In the genomic region with DNA sequence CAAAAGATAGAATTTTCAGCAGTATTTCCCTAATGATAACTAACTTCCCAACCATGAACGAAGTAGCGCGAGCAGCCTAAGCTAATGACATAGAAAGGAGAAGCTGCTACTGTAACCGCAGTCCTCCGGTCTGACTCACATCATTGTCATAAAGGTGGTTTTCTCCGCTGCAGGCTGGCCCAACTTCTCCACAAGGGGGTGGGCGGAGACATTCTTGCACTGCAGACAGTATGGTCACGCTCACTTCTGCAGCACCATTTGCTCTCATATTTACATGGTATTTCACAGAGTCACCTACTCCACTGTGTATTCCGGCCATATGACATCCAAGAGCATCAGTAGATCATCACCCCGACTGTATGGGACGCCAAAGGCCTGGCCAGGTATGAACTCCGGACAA, we compare ENCODE assay signal across 8 mouse cellular contexts. TPM values are rescaled to one million over a fixed set of nuclear protein-coding genes. Genes with fewer than 3 reads are reported as not detected.
DNase-seq lines count a peak whose midpoint lies in the region; ATAC-seq and TF ChIP-seq lines count a peak whose summit lies in the region.

No protein-coding gene starts in this region.

- ATAC-seq in intestine, postnatal 0 days: peak; percentile 77

- H3K27ac ChIP-seq in MEL (ENCODE audit: control insufficient read depth, low read depth, low read length): 0 out of 2 replicates have a peak overlapping the region, but pooled peaks have one; percentile 61
- H3K27ac ChIP-seq in intestine, postnatal 0 days (ENCODE audit: low read depth, low read length): peak overlapping the region; percentile 66

- TF ChIP-seq RAD21 in MEL (IDR thresholded peaks at IDR 0.05; ENCODE audit: low read depth, low read length): peak; percentile 1; the same call in 1 of the 2 replicates

- DNase-seq in adrenal gland, postnatal 14 days: peak; percentile 34
- no peak for DNase-seq in adrenal gland, postnatal 25 days
- peak; percentile 96 for DNase-seq in MEL (ENCODE audit: low read depth, low spot score)
- DNase-seq in lung, postnatal 36 days: peak; percentile 80
- DNase-seq in thymus, postnatal 14 days: peak; percentile 57
- no peak for DNase-seq in cerebellum, postnatal 10 days
- no peak for DNase-seq in retina, postnatal 1 day

- peak; percentile 36 to 76 for TF ChIP-seq EP300 in MEL (IDR thresholded peaks at IDR 0.05; ENCODE audit: low read depth in 1 of 2, low read length in 2 of 2)

- peak overlapping the region; percentile 41 for H3K4me2 ChIP-seq in intestine, postnatal 0 days (replicated peaks; ENCODE audit: low read depth)

- H3K4me3 ChIP-seq in MEL (ENCODE audit: control insufficient read depth in 1 of 2, insufficient read depth in 1 of 2, low read depth in 2 of 2, low read length in 2 of 2): peak overlapping the region; percentile 14 to 20; a peak in 2 of 4 replicates
- H3K4me3 ChIP-seq in intestine, postnatal 0 days (ENCODE audit: low read depth, low read length): no peak overlapping the region

- H3K9me3 ChIP-seq in MEL (replicated peaks; ENCODE audit: insufficient read depth, low read length): no peaks in the 10 kb centered on the region
- no peaks in the 10 kb centered on the region for H3K9me3 ChIP-seq in intestine, postnatal 0 days (ENCODE audit: control insufficient read depth)

- H3K4me1 ChIP-seq in MEL (ENCODE audit: control insufficient read depth in 1 of 2, insufficient read depth in 2 of 2, low read length in 2 of 2): peaks cover 0 to 7% of the 10 kb centered on the region in 2 experiments; a peak in 2 of 4 replicates
- H3K4me1 ChIP-seq in intestine, postnatal 0 days (replicated peaks; ENCODE audit: control insufficient read depth, insufficient read depth, low read length): no peaks in the 10 kb centered on the region

- no peaks in the 10 kb centered on the region for H3K79me2 ChIP-seq in MEL (ENCODE audit: control insufficient read depth, insufficient read depth, low read length, poor library complexity)

- TF ChIP-seq CTCF in MEL (IDR thresholded peaks at IDR 0.05 in 2 of 3, conservative IDR thresholded peaks at IDR 0.05 in 1 of 3; ENCODE audit: control insufficient read depth in 1 of 3, insufficient read depth in 1 of 3, low read depth in 2 of 3, low read length in 3 of 3, poor library complexity in 1 of 3, severe bottlenecking in 1 of 3): peak; percentile 27 to 33 (median 29); a peak in 4 of 6 replicates
- peak; percentile 63 for TF ChIP-seq CTCF in intestine, postnatal 0 days (IDR thresholded peaks at IDR 0.05; ENCODE audit: low read depth)

- WGBS in intestine, postnatal 0 days: 52% methylated on average over 12 of the region's 12 CpGs

- H3K9ac ChIP-seq in MEL (ENCODE audit: control insufficient read depth, low read depth, low read length, poor library complexity, severe bottlenecking): no peak overlapping the region
- H3K9ac ChIP-seq in intestine, postnatal 0 days (ENCODE audit: low read depth, low read length): no peak overlapping the region

- no peak for TF ChIP-seq POLR2A in MEL (IDR thresholded peaks at IDR 0.05; ENCODE audit: control insufficient read depth in 1 of 2, insufficient read depth in 1 of 2, low read depth in 1 of 2, low read length in 2 of 2, poor library complexity in 1 of 2)

- H3K36me3 ChIP-seq in MEL (ENCODE audit: control insufficient read depth in 1 of 2, insufficient read depth in 2 of 2, low read length in 2 of 2): peaks cover 0 to 6% of the 10 kb centered on the region in 2 experiments; a peak in 2 of 4 replicates
- no peaks in the 10 kb centered on the region for H3K36me3 ChIP-seq in intestine, postnatal 0 days (ENCODE audit: control insufficient read depth, insufficient read depth)

- no peaks in the 10 kb centered on the region for H3K27me3 ChIP-seq in MEL (ENCODE audit: control insufficient read depth in 1 of 2, insufficient read depth in 2 of 2, low read length in 2 of 2)
- no peaks in the 10 kb centered on the region for H3K27me3 ChIP-seq in intestine, postnatal 0 days (replicated peaks; ENCODE audit: control insufficient read depth, insufficient read depth, low read length)

TF ChIP-seq in MEL, 35 proteins besides CTCF, POLR2A, EP300 and RAD21:
- 0 out of 2 replicates have a peak, but pooled peaks have one; percentile 21 for TF ChIP-seq MAX (IDR thresholded peaks at IDR 0.05; ENCODE audit: low read length)
- no peak for TF ChIP-seq MAFK (IDR thresholded peaks at IDR 0.05; ENCODE audit: borderline replicate concordance, low read depth, low read length)
- TF ChIP-seq MYC (IDR thresholded peaks at IDR 0.05; ENCODE audit: low read depth, low read length): 0 out of 2 replicates have a peak, but pooled peaks have one; percentile 57
- TF ChIP-seq MXI1 (IDR thresholded peaks at IDR 0.05; ENCODE audit: low read depth, low read length): peak; percentile 26; the same call in 1 of the 2 replicates
- peak; percentile 45; the same call in 1 of the 2 replicates for TF ChIP-seq TBP (IDR thresholded peaks at IDR 0.05; ENCODE audit: low read depth, low read length)
- TF ChIP-seq USF2 (IDR thresholded peaks at IDR 0.05; ENCODE audit: borderline replicate concordance in 1 of 2, insufficient read depth in 1 of 2, low read depth in 1 of 2, low read length in 2 of 2): no peak
- no peak for TF ChIP-seq NELFE (IDR thresholded peaks at IDR 0.05; ENCODE audit: low read depth, low read length)
- TF ChIP-seq SIN3A (IDR thresholded peaks at IDR 0.05; ENCODE audit: low read length): 0 out of 2 replicates have a peak, but pooled peaks have one; percentile 56
- TF ChIP-seq CHD2 (IDR thresholded peaks at IDR 0.05; ENCODE audit: low read length): no peak
- peak; percentile 49; the same call in 1 of the 2 replicates for TF ChIP-seq ETS1 (IDR thresholded peaks at IDR 0.05; ENCODE audit: low read depth, low read length)
- TF ChIP-seq RCOR1 (IDR thresholded peaks at IDR 0.05; ENCODE audit: low read depth, low read length): 0 out of 2 replicates have a peak, but pooled peaks have one; percentile 42
- no peak for TF ChIP-seq POLR2AphosphoS2 (IDR thresholded peaks at IDR 0.05; ENCODE audit: low read length)
- TF ChIP-seq TAL1 (IDR thresholded peaks at IDR 0.05; ENCODE audit: low read length): peak; percentile 8; the same call in 1 of the 2 replicates

RNA-seq across cellular contexts. Expression of gene Atxn1l, which starts 13.2 kb away (rescaled TPM):
- total RNA-seq in adrenal gland, postnatal 14 days (2021): 41.2 and 47.6 TPM in 2 replicates
- total RNA-seq in adrenal gland, postnatal 25 days (2021): 31.0 and 41.8 TPM in 2 replicates
- total RNA-seq in MEL (2012; rRNA removed): 3.8 and 4.1 TPM in 2 replicates
- polyA plus RNA-seq in MEL (2012; ENCODE audit: insufficient read depth in 1 of 2, insufficient read length in 2 of 2, low read depth in 1 of 2, low replicate concordance in 2 of 2, missing spikeins in 1 of 2): 1 to 10 TPM in 1 of 2 experiments, not detected in 1; 9.5 TPM
- 2.4 and 2.6 TPM in 2 replicates for polyA plus RNA-seq in intestine, postnatal 0 days (2015; fragmentation: Nextera tagmentation; extraction: Ambion mirVana)

RNA-seq across cellular contexts. Expression of gene Ap1g1, which starts 27.7 kb away (rescaled TPM):
- total RNA-seq in adrenal gland, postnatal 14 days (2021): 80.0 and 81.2 TPM in 2 replicates
- 91.7 and 93.1 TPM in 2 replicates for total RNA-seq in adrenal gland, postnatal 25 days (2021)
- total RNA-seq in MEL (2012; rRNA removed): 33.7 and 34.6 TPM in 2 replicates
- polyA plus RNA-seq in MEL (2012; ENCODE audit: insufficient read depth in 1 of 2, insufficient read length in 2 of 2, low read depth in 1 of 2, low replicate concordance in 2 of 2, missing spikeins in 1 of 2): 100 to 1,000 TPM in 1 of 2 experiments, 10 to 100 TPM in 1; 46.6 to 456 TPM
- polyA plus RNA-seq in intestine, postnatal 0 days (2015; fragmentation: Nextera tagmentation; extraction: Ambion mirVana): 27.1 and 28.2 TPM in 2 replicates

RNA-seq across cellular contexts. Expression of gene Zfp821, which starts 45.4 kb away (rescaled TPM):
- 10.9 and 13.4 TPM in 2 replicates for total RNA-seq in adrenal gland, postnatal 14 days (2021)
- 10.8 and 13.3 TPM in 2 replicates for total RNA-seq in adrenal gland, postnatal 25 days (2021)
- total RNA-seq in MEL (2012; rRNA removed): 5.2 and 5.5 TPM in 2 replicates
- polyA plus RNA-seq in MEL (2012; ENCODE audit: insufficient read depth in 1 of 2, insufficient read length in 2 of 2, low read depth in 1 of 2, low replicate concordance in 2 of 2, missing spikeins in 1 of 2): 10 to 100 TPM in 1 of 2 experiments, not detected in 1; 10.1 TPM
- polyA plus RNA-seq in intestine, postnatal 0 days (2015; fragmentation: Nextera tagmentation; extraction: Ambion mirVana): 6.4 and 6.6 TPM in 2 replicates

RNA-seq across cellular contexts. Expression of gene Ist1, which starts 57.6 kb away (rescaled TPM):
- 75.4 and 85.1 TPM in 2 replicates for total RNA-seq in adrenal gland, postnatal 14 days (2021)
- 88.2 and 97.6 TPM in 2 replicates for total RNA-seq in adrenal gland, postnatal 25 days (2021)
- 30.2 and 33.1 TPM in 2 replicates for total RNA-seq in MEL (2012; rRNA removed)
- polyA plus RNA-seq in MEL (2012; ENCODE audit: insufficient read depth in 1 of 2, insufficient read length in 2 of 2, low read depth in 1 of 2, low replicate concordance in 2 of 2, missing spikeins in 1 of 2): 100 to 1,000 TPM in 1 of 2 experiments, 10 to 100 TPM in 1; 50.4 to 126 TPM
- 86.9 and 88.1 TPM in 2 replicates for polyA plus RNA-seq in intestine, postnatal 0 days (2015; fragmentation: Nextera tagmentation; extraction: Ambion mirVana)

Comparison
In these comparisons a context has a peak if more than half of its experiments do, and no peak if none do; other contexts are left out.
1. DNase-seq: peak in adrenal gland, postnatal 14 days (single experiment), MEL (single experiment), lung, postnatal 36 days (single experiment) and thymus, postnatal 14 days (single experiment); none in adrenal gland, postnatal 25 days (single experiment), cerebellum, postnatal 10 days (0 of 2) and retina, postnatal 1 day (single experiment).